Mouse (Mus musculus) CH12.LX (cell line): ENCODE results near the gene A730015C16Rik. TPM values are rescaled to one million over a fixed set of nuclear protein-coding genes. Genes with fewer than 3 reads are reported as not detected.

Experiments
- DNase-seq: peaks from one replicate; pipeline ENCODE4 v3.0.0-alpha.2; 2013; ENCODE audit errors: extremely low read depth
- H3K27ac ChIP-seq: 2 replicates; pipeline ENCODE4 v1.5.1; 2012; ENCODE audit warnings: low read depth, mild to moderate bottlenecking, control low read depth, moderate library complexity; ENCODE audit not compliant: insufficient read depth
- H3K27me3 ChIP-seq: replicated peaks from 2 replicates; pipeline ENCODE3; 2012; ENCODE audit warnings: inconsistent platforms
- H3K36me3 ChIP-seq, 2 experiments: replicated peaks in 1 of 2; 2 replicates each; pipeline versions ENCODE3 to v1.6.1; 2012; ENCODE audit warnings: inconsistent platforms in 1 of 2, low read length in 1 of 2, mild to moderate bottlenecking in 1 of 2, mixed read lengths in 1 of 2, moderate library complexity in 1 of 2; ENCODE audit not compliant: control insufficient read depth in 1 of 2, insufficient read depth in 1 of 2
- H3K4me1 ChIP-seq, 2 experiments: 2 replicates each; pipeline ENCODE4 v1.6.1; 2012; ENCODE audit warnings: inconsistent platforms in 1 of 2, moderate library complexity in 1 of 2; ENCODE audit not compliant: insufficient read depth in 2 of 2, control insufficient read depth in 1 of 2
- H3K4me2 ChIP-seq: 2 replicates; pipeline ENCODE4 v1.6.1; 2012; ENCODE audit warnings: low read depth, mild to moderate bottlenecking, control low read depth; ENCODE audit not compliant: poor library complexity, insufficient read depth, severe bottlenecking
- H3K4me3 ChIP-seq, 3 experiments: fragments of 150-350 bp in 1 of 3; sonication (generic) in 1 of 3; replicated peaks in 1 of 3; 2 replicates each; pipeline versions ENCODE3 to v1.5.1; 2011 to 2012; ENCODE audit warnings: low read depth in 2 of 3, low read length in 2 of 3, mild to moderate bottlenecking in 2 of 3, moderate library complexity in 2 of 3, control low read depth in 1 of 3, improper control_type of control experiment in 1 of 3, inconsistent platforms in 1 of 3, mixed read lengths in 1 of 3; ENCODE audit not compliant: poor library complexity in 1 of 3
- H3K79me2 ChIP-seq: replicated peaks from 2 replicates; pipeline ENCODE4 v1.6.1; 2012; ENCODE audit warnings: mild to moderate bottlenecking, moderate library complexity; ENCODE audit not compliant: control insufficient read depth, poor library complexity, insufficient read depth, severe bottlenecking; ENCODE audit errors: extremely low read depth
- H3K9ac ChIP-seq: 2 replicates; pipeline ENCODE4 v1.6.1; 2012; ENCODE audit warnings: low read depth, mild to moderate bottlenecking, control low read depth, moderate library complexity; ENCODE audit not compliant: insufficient read depth
- H3K9me3 ChIP-seq: replicated peaks from 2 replicates; pipeline ENCODE3; 2012; ENCODE audit warnings: low read length, inconsistent platforms, mixed read lengths
- CHD1 ChIP-seq: IDR thresholded peaks from 2 replicates; pipeline ENCODE4 v1.6.1; 2012; ENCODE audit warnings: low read depth, low read length, improper control_type of control experiment, inconsistent platforms
- CTCF ChIP-seq, 2 experiments: IDR thresholded peaks in 1 of 2; conservative IDR thresholded peaks in 1 of 2; 2 replicates each; pipeline ENCODE4 v1.5.1; 2011 to 2012; ENCODE audit warnings: low read depth in 2 of 2, low read length in 2 of 2, improper control_type of control experiment in 1 of 2, inconsistent platforms in 1 of 2, mild to moderate bottlenecking in 1 of 2, moderate library complexity in 1 of 2
- E2F4 ChIP-seq: IDR thresholded peaks from 2 replicates; pipeline ENCODE4 v1.6.1; 2011; ENCODE audit warnings: low read depth, low read length, improper control_type of control experiment; ENCODE audit not compliant: insufficient replicate concordance
- ELF1 ChIP-seq: IDR thresholded peaks from 2 replicates; pipeline ENCODE4 v1.6.1; 2014; ENCODE audit warnings: low read depth, mild to moderate bottlenecking, inconsistent platforms, low read length, improper control_type of control experiment
- EP300 ChIP-seq: IDR thresholded peaks from 2 replicates; pipeline ENCODE4 v1.6.1; 2011; ENCODE audit warnings: low read length, improper control_type of control experiment
- ETS1 ChIP-seq: conservative IDR thresholded peaks from 2 replicates; pipeline ENCODE4 v1.6.1; 2012; ENCODE audit warnings: low read depth, mild to moderate bottlenecking, inconsistent platforms, low read length, improper control_type of control experiment, moderate library complexity
- IRF4 ChIP-seq: IDR thresholded peaks from 2 replicates; pipeline ENCODE4 v1.6.1; 2014; ENCODE audit warnings: low read depth, mild to moderate bottlenecking, inconsistent platforms, low read length, improper control_type of control experiment
- JUN ChIP-seq: IDR thresholded peaks from 2 replicates; pipeline ENCODE4 v1.6.1; 2011; ENCODE audit warnings: low read depth, mild to moderate bottlenecking, low read length, improper control_type of control experiment, moderate library complexity; ENCODE audit not compliant: insufficient read depth
- JUND ChIP-seq: conservative IDR thresholded peaks from 2 replicates; pipeline ENCODE4 v1.6.1; 2011; ENCODE audit warnings: low read depth, low read length, improper control_type of control experiment
- KAT2A ChIP-seq: IDR thresholded peaks from 2 replicates; pipeline ENCODE4 v1.6.1; 2012; ENCODE audit warnings: low read length, improper control_type of control experiment, inconsistent platforms; ENCODE audit not compliant: insufficient replicate concordance
- MAZ ChIP-seq: IDR thresholded peaks from 2 replicates; pipeline ENCODE4 v1.6.1; 2012; ENCODE audit warnings: low read depth, mild to moderate bottlenecking, inconsistent platforms, low read length, improper control_type of control experiment, moderate library complexity
- MEF2A ChIP-seq: IDR thresholded peaks from 2 replicates; pipeline ENCODE4 v1.6.1; 2014; ENCODE audit warnings: low read depth, mild to moderate bottlenecking, inconsistent platforms, low read length, improper control_type of control experiment, borderline replicate concordance
- MXI1 ChIP-seq: IDR thresholded peaks from 2 replicates; pipeline ENCODE4 v1.6.1; 2011; ENCODE audit warnings: mild to moderate bottlenecking, low read depth, low read length, improper control_type of control experiment
- NRF1 ChIP-seq: IDR thresholded peaks from 2 replicates; pipeline ENCODE4 v1.6.1; 2014; ENCODE audit warnings: low read depth, mild to moderate bottlenecking, inconsistent platforms, low read length, improper control_type of control experiment, moderate library complexity
- SIN3A ChIP-seq: IDR thresholded peaks from 2 replicates; pipeline ENCODE4 v1.6.1; 2012; ENCODE audit warnings: low read length, improper control_type of control experiment, inconsistent platforms
- SMC3 ChIP-seq: IDR thresholded peaks from 2 replicates; pipeline ENCODE4 v1.6.1; 2011; ENCODE audit warnings: low read depth, low read length, improper control_type of control experiment
- TCF12 ChIP-seq: IDR thresholded peaks from 2 replicates; pipeline ENCODE4 v1.6.1; 2014; ENCODE audit warnings: low read depth, mild to moderate bottlenecking, inconsistent platforms, low read length, improper control_type of control experiment
- UBTF ChIP-seq: IDR thresholded peaks from 2 replicates; pipeline ENCODE4 v1.6.1; 2012; ENCODE audit warnings: low read depth, mild to moderate bottlenecking, inconsistent platforms, low read length, improper control_type of control experiment, moderate library complexity
- ZNF384 ChIP-seq: IDR thresholded peaks from 2 replicates; pipeline ENCODE4 v1.6.1; 2012; ENCODE audit warnings: low read depth, low read length, improper control_type of control experiment, inconsistent platforms
- dilution Hi-C: fragments of 300-500 bp; cut with MboI; formaldehyde crosslinking; loops from 2 replicates; pipeline ENCODE4 v1.14.3; 2020; ENCODE audit warnings: low sequenced_read_pairs; ENCODE audit not compliant: extremely low pct_unique_long_range_greater_than_20kb, extremely low pct_ligation_motif_present
- in situ Hi-C: fragments of 300-500 bp; cut with MboI; formaldehyde crosslinking; loops from 3 replicates; pipeline ENCODE4 v1.14.3; 2019; ENCODE audit warnings: low sequenced_read_pairs, low pct_ligation_motif_present, low pct_unique_long_range_greater_than_20kb, mixed read lengths
- polyA plus RNA-seq: library from polyadenylated mRNA; unstranded; fragments of >175 nt; gene quantifications from 2 replicates; pipeline ENCODE4 v1.2.1, GENCODE M21; 2012; ENCODE audit warnings: low read depth; ENCODE audit not compliant: insufficient read length
- total RNA-seq, 2 experiments: library from RNA; depleted of rRNA; stranded (reverse); fragments of 300-350 nt in 1 of 2; fragments of >200 nt in 1 of 2; gene quantifications; 2 replicates each; pipeline ENCODE4 v1.2.3; 2012 to 2014

Gene A730015C16Rik
- total and polyA plus RNA-seq, 3 experiments: 0.26 to 7.0 TPM; not detected in 1

DNA sequence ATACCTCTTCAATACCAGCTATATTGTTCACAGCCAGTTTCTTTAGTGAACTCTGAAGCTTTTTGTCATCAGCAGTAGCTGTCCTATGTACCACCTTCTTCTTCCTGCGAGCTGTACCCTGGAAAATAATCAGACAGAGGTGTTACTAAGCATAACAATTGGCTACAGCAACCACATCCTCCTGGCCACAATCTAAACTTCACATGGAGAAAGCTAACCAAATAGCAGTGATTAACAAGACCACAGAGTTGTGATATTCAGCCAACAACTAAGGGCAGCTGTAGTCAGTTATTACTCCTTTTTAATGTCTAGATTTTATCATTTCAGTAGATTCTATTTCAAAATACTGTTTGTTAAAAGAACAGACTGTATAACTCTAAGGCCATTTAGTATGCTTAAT, 22.3 kb downstream of the A730015C16Rik start:
- H3K9ac ChIP-seq: peak overlapping the region; percentile 24; the same call in 1 of the 2 replicates
- H3K27me3 ChIP-seq: no peaks in the 10 kb centered on the region
- dilution Hi-C loops: no loop called here
- no peak for DNase-seq
- in situ Hi-C loops: no loop called here
- H3K4me3 ChIP-seq: no peak overlapping the region
- peak overlapping the region; percentile 87 for H3K27ac ChIP-seq
- H3K4me1 ChIP-seq: peaks cover 8 to 41% of the 10 kb centered on the region in 2 experiments
- H3K36me3 ChIP-seq: peaks cover 38 to 59% of the 10 kb centered on the region in 2 experiments
- H3K79me2 ChIP-seq: peaks cover 7% of the 10 kb centered on the region
- peak overlapping the region; percentile 22; the same call in 1 of the 2 replicates for H3K4me2 ChIP-seq
- TF ChIP-seq SIN3A: no peak
- TF ChIP-seq ZNF384: no peak
- TF ChIP-seq JUND: no peak
- no peak for TF ChIP-seq SMC3
- no peak for TF ChIP-seq E2F4
- TF ChIP-seq KAT2A: no peak
- no peak for TF ChIP-seq UBTF
- TF ChIP-seq MAZ: no peak
- no peaks in the 10 kb centered on the region for H3K9me3 ChIP-seq

GRCm38 (mm10) chr4:108825677-108826076, 22.7 kb downstream of the A730015C16Rik start:
- peaks cover 39 to 63% of the 10 kb centered on the region in 2 experiments for H3K36me3 ChIP-seq

More at GRCm38 (mm10) chr4:108825677-108826076, 22.7 kb downstream of the A730015C16Rik start:
- dilution Hi-C loops (no loop called here), in situ Hi-C loops (no loop called here)
- TF ChIP-seq CHD1 (peak; percentile 63; the same call in 1 of the 2 replicates), IRF4 (peak; percentile 75), SIN3A (peak; percentile 67; the same call in 1 of the 2 replicates), ELF1 (no peak), JUND (0 out of 2 replicates have a peak, but pooled peaks have one; percentile 20), JUN (peak; percentile 23; the same call in 1 of the 2 replicates), NRF1 (no peak), MXI1 (peak; percentile 53; the same call in 1 of the 2 replicates), ETS1 (peak; percentile 14; the same call in 1 of the 2 replicates), TCF12 (0 out of 2 replicates have a peak, but pooled peaks have one; percentile 20), CTCF (conservative IDR thresholded peaks at IDR 0.05 in 1 of 2, IDR thresholded peaks at IDR 0.05 in 1 of 2; ENCODE audit: low read depth in 2 of 2, low read length in 2 of 2) (no peak), MEF2A (peak; percentile 46; the same call in 1 of the 2 replicates), EP300 (peak; percentile 36; the same call in 1 of the 2 replicates)
- peak overlapping the region; percentile 87 for H3K27ac ChIP-seq
- H3K4me3 ChIP-seq: no peak overlapping the region
- H3K27me3 ChIP-seq: no peaks in the 10 kb centered on the region
- H3K9me3 ChIP-seq: no peaks in the 10 kb centered on the region
- H3K79me2 ChIP-seq: peaks cover 5% of the 10 kb centered on the region
- DNase-seq: peak; percentile 45
- peak overlapping the region; percentile 24; the same call in 1 of the 2 replicates for H3K9ac ChIP-seq
- H3K4me2 ChIP-seq: peak overlapping the region; percentile 78
- H3K4me1 ChIP-seq: peaks cover 8 to 38% of the 10 kb centered on the region in 2 experiments
